Mouse (Mus musculus): ENCODE results near the gene Pak2. TPM values are rescaled to one million over a fixed set of nuclear protein-coding genes. Genes with fewer than 3 reads are reported as not detected.

Pak2 gene
- 10 to 100 TPM; 34.6 to 38.0 TPM for total RNA-seq (2021)
- long read RNA-seq, full-length matches to known transcripts: 8 of 16 reads
- long read RNA-seq, partial matches to known transcripts: 1 of 16 reads
- long read RNA-seq, other reads (novel, unspliced or antisense): 7 of 16 reads

DNA sequence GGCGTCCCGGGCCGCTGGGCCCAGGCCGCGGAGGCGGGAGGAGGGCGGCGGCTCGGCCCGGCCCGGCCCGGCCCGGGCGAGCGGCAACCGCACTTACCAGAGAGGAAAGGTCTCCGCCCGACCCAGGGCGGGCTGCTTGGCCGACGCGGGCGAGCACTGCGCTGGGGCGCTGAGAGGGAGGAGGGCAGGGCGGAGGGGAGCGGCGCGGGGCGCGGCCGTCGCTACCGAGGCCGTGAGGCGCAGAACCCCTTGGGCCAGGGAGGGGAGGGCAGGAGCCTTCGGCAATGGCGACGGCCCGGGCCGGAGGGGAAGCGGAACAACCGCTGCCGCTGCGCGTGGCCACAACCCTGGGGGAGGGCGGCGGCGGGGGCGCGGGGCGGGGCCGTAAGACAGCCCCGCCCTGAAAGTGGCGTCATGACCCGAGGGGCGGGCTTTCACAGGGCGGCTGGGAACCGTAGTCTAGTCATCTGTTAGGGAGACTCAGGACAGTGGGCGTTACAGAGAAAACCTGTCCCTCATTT, at the start of gene Pak2:
TSS of gene Pak2 (minus strand) at position 352 of the 521 bp plus-strand sequence.
- peak; percentile 75 to 84 for DNase-seq (ENCODE audit: low spot score in 2 of 2)

DNA sequence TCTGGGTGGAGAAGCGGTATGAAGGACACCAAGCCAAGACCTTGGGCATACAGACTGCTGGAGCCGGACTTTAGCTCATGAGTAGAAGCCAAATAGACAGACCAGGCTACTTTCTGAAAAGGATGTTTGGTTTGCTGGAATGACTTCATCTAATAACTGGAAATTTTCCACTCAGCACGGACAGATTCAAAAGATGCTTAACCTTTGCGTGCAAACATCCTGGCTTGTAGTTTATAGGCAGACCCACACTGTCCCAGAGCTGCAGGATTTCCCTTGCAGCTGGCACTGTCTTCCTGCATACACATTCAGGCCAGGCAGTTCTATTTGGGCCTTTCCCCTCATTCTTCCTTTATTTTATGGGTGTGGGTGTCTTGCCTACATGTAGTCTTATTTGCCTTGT, 47.9 kb upstream of the Pak2 start:
- no peak for DNase-seq (ENCODE audit: low spot score in 2 of 2)

DNA sequence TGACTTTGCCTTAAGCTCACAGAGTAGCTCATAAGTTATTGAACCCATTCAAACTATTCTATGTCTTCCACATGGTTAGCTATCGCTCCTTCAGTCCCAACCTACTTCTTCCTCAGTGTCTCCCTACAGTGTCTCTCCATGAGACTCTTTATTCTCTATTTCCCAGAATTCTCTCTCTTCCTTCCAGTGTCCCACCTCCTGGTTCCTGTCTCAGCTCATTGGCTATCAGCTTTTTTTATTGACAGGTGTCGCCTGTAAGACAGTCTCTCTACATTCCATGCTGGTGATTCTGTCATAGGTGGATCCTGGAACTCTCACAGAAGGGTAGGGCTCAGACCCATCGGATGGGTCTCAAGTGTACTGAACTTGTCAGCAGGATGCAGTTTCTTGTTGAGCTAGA, 46.2 kb upstream of the Pak2 start:
- no peak for DNase-seq (ENCODE audit: low spot score in 2 of 2)

DNA sequence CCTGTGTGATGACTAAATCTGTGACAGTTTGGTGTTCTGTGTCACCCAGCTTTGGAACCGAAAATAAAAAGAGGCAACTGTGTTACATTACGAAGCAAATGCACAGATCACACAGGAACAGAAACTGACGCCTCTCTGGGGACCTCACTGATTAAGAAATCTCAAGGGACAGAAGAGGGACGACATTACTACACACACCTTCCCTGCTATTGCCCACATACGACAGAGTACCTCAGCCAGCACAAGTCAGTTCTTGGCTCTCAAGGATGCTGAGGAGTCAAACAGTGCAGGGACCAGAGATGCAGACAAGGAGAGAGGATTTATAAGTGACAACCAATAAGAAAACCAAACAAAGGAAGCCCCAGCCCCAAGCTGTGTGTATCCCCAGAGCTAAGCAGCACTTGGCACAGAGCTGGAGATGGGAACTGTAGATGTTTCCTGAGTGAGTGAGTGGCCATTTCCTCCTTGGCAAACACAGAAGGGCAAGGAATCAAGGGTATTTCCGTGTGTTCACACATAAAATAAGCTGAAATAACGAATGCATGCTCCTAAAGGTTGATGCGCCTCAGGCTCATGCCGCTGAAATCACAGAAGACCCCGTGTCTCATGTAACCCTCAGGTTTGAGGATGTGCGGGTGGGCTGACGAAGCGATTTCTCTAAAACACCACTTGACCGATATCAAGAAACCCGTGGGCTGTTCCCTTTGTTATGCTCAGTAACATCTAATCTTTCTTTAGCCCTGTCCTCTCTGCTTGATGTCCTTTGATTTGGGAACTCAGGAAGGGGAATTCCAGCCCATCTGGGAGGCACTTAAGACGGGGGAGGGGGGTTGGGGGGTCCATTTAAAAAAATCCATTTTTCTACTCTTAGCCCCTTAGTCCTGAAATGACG, 45.5 kb upstream of the Pak2 start:
- DNase-seq (ENCODE audit: low spot score in 2 of 2): no peak

DNA sequence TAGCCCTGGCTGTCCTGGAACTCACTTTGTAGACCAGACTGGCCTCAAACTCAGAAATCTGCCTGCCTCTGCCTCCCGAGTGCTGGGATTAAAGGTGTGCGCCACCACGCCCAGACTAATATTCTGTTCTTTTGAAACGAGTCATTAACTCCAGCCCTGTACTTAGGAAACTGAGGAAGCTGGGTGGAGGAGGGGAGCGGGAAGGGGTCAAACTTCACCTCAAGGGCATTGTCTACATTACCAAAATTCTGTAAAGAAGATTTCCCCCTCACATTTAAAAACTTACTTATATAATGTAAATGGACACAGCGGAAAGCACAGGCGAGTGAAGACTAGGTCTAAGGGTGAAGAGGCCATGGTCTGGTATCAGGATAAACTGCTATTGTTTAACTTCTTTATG, 44.9 kb upstream of the Pak2 start:
- DNase-seq (ENCODE audit: low spot score in 2 of 2): no peak

DNA sequence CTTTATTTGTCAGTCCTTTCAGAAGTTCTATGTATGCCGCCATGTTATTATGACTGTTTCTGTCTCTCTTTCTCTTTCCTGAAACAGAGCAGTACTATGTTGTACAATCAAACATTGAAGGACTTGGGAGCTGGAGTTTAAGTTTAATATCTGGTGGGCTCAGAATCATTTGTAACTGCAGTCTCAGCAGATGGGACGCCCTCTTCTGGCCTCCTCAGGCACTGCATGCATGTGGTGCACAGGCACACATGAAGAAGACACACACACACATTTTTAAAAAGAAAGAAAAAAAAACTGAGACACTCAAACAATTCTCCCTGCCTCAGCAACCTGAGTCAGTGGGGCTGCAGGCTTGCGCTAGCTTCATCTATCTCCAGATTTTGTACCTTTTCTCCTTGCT, 41.3 kb upstream of the Pak2 start:
- DNase-seq (ENCODE audit: low spot score in 2 of 2): no peak

DNA sequence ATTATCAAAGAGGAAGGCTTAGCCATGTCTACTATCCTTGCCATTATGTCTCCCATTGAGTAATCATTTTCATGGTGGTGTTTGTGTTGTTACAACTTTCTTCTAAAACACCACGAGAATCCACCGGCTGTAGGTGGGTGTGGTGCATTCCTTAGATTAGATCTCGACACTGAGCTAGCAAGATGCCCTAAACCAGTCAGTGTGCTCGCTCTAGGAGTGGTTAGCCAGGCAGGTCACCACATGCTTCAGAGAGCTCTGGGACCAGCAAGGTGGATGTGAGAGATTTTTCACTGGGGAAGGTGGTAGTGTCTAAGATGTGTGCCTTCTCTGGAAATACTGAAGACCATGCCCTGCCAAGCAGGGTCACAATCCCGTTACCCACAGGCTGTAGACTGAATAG, 37.0 kb upstream of the Pak2 start:
- DNase-seq (ENCODE audit: low spot score in 2 of 2): no peak

DNA sequence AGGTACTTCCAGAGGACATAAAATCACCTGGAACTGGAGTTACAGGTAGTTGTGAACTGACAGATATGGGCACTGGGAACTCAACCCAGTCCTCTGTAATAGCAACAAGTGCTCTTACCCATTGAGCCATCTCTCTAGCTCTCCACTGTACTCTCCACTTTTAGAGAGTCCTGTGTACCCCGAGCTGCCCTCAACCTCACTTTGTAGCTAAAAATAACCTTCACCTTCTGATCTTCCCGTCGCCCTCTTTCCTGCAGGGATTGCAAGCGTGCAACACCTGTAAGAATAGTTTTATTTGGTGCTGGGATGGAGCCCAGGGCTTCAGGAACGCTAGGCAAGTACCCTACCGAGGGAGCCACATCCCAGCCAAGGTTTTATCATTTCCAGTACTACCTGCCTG, 36.6 kb upstream of the Pak2 start:
- no peak for DNase-seq (ENCODE audit: low spot score in 2 of 2)

DNA sequence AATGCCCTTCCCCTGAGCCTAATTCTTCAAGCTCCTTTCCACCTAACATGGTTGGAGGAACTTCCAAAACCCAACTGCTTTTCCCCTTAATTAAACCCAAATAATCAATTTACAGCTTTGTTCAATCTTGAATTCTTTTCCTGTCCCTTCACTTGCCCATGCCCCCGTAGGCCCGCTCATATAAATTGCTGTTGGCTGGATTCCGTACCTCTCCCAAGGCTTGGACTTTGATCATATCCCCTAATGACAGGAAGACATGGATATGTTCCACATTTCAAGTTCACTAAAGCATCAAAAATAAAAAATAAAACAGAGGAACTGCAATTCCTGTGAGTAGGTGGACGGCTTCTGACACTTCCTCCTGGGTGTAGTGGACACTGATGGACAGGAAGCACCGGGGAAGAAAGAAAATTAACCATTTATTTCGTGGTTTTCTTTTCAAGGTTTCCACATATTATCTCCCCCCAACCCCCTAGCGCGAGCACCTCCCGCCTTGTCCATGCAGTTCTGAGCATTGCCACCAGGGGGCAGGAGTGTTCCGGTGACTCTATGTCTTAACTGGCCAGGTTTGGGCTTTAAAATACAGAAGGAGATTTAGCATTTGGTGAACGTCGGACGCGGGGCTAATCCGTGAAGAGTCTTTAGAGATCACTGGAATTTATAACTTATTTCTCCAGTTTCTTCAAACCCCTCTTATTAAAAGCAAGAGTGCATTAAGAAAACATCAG, 36.0 kb upstream of the Pak2 start:
- peak; percentile 93 to 95 for DNase-seq (ENCODE audit: low spot score in 2 of 2)

DNA sequence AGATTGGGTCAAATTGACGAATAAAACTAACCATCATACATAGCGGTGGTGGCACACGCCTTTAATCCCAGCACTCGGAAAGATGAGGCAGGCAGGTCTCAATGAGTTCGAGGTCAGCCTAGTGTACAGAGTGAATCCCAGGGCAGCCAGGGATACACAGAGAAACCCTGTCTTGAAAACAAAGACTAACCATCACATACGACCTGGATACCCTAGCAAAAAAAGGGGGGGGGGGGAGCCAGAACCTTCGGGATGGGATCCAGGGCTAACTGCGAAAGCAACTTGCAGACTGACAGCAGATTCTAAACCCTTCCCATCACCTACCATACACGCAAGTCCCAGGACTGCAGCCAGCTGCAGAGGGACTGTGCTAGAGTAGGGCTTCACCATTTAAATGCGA, 35.3 kb upstream of the Pak2 start:
- no peak for DNase-seq (ENCODE audit: low spot score in 2 of 2)

DNA sequence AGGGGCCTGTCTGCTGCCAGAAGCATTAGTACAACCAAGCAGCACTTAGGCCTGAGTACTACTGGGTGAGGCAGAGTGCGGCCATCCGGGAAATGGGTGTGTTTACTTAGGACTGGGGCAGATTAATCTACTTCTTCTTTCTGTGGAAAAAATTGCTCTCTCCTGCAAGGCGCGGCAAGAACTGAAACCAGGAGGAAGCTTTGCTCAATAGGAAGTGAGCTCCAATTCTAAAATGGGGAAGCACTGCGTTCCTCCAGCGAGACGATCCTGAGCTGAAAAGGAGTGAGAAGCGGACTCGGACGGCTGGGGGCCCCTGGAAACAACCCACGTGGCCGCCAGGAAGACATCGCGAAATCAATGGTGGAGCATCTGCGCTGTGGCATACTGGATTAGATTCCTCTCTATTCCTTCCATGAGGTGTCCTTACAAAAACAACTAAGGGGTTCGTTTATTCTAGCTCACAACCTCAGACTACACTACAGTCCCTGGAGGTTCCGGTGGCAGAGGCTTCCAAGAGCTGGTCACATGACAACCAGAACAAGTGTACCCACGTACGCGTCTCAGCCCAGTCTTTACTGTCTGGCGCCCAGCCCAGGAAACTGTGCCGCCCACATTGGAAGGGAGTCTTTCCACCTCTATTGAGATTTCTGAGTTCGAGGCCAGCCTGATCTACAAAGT, 34.5 kb upstream of the Pak2 start:
- peak; percentile 48 to 53 for DNase-seq (ENCODE audit: low spot score in 2 of 2)

DNA sequence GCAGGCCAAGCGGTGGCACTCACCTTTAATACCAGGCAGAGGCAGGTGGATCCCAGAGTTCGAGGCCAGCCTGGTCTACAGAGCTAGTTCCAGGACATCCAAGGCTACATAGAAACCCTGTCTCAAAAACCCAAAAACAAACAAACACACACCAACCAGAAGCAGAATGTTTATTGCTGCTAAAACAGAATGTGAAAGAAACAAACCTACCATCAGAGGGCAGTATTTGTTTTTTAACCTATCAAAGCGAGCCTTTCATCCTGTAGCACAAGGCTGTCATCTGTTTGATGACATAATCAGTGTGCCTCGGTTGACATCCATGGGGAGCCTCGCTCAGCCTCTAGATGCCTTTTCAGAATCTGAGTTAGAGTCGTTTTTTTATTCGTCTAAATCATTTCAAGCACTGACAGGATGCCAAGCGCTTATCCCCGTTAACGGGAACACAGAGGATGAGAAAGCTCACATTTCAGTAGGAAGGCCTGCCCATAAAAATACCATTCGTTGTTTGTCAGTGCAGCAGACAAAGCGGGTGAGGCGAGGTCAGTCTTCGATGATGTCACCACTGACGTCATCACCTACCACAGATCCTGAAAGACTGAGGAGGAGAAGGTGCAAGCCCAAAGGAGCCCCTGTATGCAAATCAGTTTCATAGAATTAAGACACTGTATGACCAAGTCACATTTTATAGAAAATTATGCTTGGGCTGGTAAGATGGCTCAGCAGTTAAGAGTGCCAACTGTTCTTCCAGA, 32.0 kb upstream of the Pak2 start:
- no peak for DNase-seq (ENCODE audit: low spot score in 2 of 2)

DNA sequence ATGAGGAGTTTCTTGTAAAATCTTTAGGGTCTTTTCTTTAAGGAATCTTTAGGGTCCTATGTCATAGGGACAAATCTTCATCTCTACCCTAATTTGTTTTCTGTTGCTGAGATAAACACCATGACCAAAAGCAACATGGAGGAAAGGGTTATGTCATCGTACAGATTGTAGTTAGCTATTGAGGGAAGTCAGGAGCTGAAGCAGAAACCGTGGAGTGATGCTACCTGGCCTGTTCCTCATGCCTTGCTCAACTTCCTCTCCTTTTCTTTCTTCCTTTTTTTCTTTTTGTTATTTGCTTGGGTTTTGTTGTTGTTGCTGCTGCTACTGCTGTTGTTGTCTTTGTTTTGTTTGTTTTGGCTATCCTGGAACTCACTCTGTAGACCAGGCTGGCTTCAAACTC, 29.4 kb upstream of the Pak2 start:
- no peak for DNase-seq (ENCODE audit: low spot score in 2 of 2)

DNA sequence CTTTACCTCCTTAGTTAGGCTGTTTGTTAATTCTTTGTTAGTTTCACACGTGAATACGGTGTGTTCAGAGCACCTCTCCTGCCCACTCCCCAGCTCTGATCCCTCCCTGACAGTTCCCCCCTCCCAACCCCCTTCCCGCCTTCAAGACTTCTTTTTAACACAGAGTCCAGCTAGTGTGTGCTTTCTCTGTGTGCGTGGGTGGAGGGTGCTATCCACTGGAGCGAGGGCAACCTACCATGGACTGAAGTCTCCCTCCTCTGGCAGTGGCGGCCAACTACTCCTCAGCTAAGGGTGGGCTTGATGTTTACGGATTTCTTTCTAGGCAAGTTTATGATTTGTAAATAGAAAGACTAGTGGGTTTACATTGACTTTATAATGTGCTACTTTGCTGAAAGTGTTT, 29.0 kb upstream of the Pak2 start:
- DNase-seq (ENCODE audit: low spot score in 2 of 2): no peak

DNA sequence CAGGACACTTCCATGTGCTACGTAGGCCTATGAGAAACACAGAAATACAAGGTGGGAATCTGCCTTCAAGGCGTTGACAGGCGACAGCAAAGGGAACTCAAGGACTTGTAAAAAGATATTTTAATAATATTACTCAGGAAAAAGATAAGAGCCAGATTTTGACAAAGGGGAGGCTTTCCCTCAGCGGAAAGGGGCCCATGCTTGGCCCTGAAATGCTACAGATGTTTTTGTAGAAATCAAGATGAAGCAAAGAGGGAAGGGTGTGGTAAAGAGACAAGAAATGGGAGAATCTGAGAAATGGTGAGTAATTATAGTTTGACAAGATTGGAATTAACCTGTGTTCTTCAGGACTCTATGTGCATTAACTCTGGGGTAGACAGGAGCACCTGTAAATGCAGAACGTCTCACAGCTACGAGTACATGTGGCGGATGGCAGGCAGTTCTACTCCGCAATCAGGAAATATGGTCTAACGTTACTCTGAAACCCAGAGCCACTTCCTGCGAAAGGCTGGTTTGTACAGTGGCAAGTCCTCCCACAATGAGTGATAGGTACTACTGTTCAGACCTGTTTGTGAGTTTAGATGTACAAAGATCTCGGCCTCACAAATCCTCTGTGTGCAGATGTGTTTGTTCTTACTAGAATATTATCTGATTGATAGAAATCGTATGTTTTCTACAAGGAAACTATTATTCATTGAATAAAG, 28.4 kb upstream of the Pak2 start:
- no peak for DNase-seq (ENCODE audit: low spot score in 2 of 2)

DNA sequence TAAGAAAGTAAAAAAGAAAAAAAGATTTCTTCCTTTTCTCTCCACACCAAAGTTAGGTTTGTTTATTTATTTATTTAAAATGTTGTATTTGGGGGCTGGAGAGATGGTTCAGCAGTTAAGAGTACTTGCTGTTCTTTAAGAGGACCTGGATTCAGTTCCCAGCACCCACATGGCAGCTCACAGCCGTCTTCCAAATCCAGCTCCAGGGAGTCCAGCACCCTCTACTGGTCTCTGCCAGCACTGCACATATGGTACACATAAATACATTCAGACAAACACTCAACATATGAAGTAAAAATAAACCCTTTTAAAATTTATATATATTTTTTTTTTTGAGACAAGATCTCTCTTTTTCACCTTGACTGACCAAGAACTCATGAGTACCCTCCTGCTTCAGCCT, 26.6 kb upstream of the Pak2 start:
- DNase-seq (ENCODE audit: low spot score in 2 of 2): no peak

DNA sequence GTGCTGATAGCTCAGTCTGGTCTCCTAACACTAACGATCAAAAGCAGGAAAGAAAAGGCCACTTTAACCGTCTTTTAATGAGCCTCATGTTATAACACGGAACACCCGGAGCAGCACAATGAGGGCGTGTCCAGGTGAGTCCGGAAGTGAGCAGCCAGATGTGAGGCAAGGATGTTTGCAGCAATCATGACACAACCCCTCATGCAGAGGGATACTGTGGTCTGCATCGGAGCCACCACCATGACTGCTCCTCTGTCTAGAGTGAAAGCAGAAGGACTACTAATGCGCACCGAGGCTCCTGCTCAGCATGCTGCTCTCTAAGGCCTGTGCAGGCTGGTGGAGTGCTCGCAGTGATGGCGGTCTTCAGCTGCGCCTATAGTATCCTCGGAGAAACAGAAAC, 23.2 kb upstream of the Pak2 start:
- DNase-seq (ENCODE audit: low spot score in 2 of 2): no peak

DNA sequence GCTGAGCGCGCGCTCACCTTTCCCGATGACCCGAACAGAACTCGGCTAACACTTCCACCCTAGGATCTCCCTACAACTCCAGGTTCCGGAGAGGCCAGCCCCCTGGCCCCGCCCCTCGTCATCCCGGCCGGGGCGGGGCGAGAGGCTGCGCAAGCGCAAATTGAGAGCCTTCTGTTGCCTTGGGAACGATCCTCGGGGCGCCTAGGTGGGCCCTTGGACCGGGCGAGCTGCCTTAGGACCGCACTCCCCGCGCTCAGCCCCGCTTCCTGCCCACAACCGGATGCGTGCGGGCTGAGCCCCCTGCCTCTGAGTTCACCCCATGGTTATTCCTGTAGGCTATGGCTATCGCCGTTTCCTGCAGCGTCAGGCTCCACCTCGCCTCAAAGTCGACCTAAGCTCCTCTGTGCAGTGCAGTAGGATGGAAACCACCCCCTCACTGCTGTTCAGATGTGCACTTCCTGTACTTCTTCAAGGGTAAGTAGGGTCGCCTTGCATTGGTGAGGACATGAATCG, 20.6 kb upstream of the Pak2 start, which contains the start of the genes Pigx and Cep19:
TSS of gene Pigx (minus strand) at position 103 of the 513 bp plus-strand sequence.
TSS of gene Cep19 (plus strand) at position 163 of the 513 bp plus-strand sequence.
- DNase-seq (ENCODE audit: low spot score in 2 of 2): peak; percentile 85 to 90

DNA sequence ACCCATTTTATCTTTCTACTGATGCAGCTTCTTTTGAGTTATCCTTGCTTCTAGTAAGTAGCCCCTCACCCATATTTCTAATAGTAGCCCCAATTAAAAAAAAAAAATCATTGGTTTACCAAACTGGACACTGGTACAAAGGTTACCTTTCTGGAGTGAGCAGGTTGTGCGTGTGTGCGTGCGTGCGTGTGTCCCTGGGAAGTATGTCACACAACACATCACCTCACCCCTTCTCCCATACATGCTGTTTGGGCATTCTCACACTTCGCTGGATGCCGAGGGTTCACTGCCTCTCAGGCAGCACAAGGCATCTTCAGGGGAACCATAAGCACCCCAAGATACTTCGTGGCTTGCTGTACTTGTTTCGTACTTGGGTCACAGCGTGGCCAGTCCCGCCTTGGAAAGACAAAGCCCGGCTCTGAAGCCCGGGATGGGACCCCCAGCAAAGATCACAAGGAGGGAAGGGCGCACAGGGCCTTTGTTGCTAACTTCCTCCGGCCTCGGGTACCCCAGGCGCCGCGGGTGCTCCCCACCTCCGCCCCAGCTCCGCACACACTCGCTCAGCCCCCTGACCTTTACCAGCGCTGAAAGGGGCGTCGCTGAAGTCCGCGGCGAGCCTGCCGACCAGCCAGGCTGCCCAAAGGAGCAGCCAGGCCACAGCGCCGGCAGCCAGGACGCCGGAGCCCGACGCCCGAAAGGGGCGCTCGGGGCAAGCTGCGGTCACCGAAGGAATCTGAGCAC, 19.9 kb upstream of the Pak2 start:
- DNase-seq (ENCODE audit: low spot score in 2 of 2): no peak
